Mouse (Mus musculus): ENCODE results near the gene Lrguk. TPM values are rescaled to one million over a fixed set of nuclear protein-coding genes. Genes with fewer than 3 reads are reported as not detected.

Lrguk gene
- total RNA-seq, 2 experiments from 2014 or later = 2.6 to 4.4 TPM

DNA sequence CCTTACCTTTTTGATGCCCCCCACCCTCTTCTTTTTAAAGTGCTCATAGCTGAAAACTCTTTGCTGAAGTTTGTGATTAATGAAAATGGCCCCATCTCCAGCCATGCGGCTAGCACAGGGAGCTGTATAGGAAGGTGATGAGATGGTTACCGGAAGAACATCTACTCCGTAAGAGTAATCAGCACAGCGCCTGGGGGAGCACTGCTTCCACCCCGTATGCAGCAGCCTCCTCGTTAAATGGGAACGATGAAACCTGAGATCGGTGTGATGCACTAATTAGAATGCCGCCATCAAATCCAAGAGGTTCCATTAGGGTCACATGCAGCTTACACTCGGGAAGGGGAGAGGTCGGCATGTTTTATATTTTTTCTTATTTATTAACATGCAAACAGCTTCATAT lies 113.7 kb downstream of the Lrguk start:
- no peak for DNase-seq (ENCODE audit: low spot score in 2 of 2)

DNA sequence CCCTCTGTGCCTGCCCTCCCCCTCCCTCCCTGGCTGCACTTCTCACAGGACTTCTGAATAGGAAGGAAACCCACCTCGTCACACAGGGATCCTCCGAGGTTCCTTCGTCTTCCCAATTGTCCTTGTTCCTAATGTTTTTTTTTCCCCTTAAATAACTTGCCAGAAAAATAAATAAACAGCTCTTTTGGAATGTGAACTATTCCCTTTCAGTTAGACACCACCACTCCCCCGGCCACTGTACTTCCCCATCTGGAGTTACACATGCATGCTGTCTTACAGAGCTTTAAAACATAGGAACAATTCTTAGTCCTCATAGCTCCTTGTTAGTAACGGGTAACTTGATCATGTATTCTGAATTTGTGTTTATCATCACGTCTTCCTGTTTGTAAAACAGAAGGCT lies 116.8 kb downstream of the Lrguk start:
- DNase-seq (ENCODE audit: low spot score in 2 of 2) = no peak

DNA sequence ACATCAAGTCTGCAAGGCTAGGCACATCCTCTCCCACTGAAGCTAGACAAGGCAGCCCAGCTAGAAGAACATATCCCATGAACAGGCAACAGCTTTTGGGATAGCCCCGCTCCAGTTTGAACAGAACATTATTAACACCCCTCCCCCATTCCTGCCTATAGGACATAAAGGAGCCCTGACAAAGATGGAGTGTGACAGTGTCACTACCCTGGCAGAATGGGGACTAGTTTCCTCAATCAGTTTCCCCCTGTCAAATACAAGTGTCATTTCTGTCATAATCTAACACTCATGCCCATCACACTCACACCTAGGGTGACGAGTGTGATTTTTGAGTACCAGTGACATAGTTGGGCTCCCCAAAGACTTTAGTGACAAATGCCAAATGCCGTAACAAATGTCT lies 118.8 kb downstream of the Lrguk start:
- no peak for DNase-seq (ENCODE audit: low spot score in 2 of 2)

DNA sequence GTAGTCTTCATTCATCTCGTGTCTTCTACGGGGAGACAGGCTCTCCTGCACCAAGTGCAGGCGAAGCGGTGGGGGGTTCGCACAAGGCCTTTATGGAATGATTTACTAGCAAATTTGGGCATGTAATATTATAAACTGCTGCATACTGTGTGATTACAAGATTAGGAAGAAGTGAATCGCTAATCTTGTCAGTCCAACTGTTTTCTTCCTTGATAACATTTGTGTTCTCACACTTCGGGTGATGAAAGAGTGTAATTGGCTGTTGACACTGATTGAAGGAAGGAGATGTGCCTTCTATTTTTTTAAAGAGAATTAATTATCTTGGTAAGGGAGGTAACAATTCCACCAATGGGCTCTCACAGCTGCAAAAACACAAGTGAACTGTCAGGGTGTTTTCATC lies 119.4 kb downstream of the Lrguk start:
- no peak for DNase-seq (ENCODE audit: low spot score in 2 of 2)

DNA sequence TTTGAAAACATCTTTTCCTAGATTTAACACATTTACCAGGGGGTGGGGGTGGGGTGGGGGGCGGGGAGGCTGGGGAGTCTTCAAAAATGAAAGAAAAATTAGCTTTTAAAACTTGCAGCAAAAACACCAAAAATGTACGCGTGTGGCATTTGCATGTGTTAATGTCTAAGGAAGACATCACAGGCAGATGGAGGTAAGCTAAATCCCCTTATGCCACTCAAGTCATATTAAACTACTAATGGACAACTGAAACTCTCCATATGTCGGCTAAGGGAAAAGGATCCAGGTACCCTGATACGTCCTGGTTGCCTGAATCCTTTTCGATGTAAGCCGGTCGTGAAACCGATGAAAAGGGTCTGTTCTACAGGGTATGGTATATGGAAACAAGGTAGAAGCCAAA lies 119.8 kb downstream of the Lrguk start:
- no peak for DNase-seq (ENCODE audit: low spot score in 2 of 2)

DNA sequence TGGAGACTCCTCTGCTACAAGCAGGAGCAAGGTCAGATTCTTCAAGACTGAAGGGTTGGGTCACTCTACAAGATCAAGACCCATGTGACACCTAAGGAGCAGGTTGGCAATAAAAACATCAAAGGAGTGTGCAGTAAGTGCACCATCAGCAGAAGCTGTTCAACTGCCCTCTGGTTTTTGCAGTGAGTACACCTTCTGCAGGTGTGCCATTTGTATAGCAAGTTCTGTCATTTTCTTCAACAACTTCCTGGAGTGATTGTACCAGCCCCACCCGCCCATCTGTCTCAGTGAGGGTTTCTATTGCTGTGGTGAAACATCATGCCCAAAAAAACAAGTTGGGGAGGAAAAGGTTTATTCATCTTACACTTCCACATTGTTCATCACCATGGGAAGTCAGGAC lies 120.6 kb downstream of the Lrguk start:
- no peak for DNase-seq (ENCODE audit: low spot score in 2 of 2)

DNA sequence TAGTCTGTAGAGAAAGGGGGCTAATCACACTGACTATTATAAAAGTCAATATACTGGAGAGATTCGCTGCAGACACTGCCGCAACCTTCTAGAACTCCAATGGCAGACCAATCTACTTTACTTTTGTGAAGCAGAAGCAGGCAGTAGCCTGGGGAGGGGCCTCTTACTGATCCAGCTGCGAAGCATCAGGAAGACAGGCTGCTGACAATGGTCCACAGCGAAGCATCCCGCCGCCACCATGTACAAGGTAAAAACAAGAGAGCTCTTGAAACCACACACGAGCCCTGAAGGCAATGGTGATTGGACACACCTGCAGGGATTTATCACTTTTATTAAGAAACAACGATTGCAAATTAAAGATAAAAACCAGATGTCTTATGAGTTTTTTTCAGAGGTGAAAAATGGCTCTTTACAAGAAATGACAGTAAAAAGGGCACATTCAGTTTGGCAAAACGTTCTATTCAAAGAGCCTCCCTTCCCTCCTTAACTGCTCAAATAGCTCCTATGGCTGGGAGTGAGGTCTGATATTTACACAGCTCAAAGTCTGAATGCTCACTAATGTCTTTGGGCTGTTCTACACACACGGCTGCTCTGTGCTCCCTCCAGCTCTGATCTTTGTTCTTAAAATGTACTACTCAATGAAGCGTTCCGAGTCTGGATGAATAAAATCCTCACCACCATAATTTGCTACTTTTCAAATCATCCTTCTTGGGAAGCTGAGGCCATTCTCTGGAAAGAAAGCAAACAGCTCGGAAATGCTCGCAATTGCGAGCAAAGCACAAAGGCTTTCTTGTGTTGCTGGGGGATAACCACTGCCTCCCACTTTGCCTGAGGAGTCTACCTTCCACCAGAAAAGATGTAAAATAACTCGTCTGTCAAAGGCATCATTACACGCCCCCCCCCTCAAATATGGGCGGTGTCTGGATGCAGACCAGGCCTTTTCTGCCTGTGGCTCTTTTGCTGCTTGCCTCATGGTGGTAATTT lies 124.1 kb downstream of the Lrguk start:
- DNase-seq (ENCODE audit: low spot score in 2 of 2) = no peak

DNA sequence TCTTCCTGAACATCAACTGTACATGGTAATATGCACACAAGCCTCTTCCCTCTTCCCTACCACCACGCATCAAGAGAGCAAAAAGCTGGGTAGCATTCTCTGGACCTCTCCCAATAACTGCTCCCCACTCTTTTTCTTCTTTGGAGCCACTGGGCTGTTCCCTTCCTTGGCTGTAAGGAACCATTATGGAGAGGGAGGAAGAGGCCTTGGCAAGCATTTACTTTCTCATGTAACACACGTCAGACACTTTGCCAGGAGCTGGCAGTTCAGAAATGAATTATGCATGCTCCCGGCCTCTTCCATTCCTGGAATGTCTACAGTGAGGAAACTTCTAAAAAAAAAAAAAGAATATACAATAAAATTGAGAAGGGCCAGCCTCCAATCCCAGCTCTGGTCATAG lies 125.0 kb downstream of the Lrguk start:
- peak; percentile 12 to 41 for DNase-seq (ENCODE audit: low spot score in 2 of 2)

DNA sequence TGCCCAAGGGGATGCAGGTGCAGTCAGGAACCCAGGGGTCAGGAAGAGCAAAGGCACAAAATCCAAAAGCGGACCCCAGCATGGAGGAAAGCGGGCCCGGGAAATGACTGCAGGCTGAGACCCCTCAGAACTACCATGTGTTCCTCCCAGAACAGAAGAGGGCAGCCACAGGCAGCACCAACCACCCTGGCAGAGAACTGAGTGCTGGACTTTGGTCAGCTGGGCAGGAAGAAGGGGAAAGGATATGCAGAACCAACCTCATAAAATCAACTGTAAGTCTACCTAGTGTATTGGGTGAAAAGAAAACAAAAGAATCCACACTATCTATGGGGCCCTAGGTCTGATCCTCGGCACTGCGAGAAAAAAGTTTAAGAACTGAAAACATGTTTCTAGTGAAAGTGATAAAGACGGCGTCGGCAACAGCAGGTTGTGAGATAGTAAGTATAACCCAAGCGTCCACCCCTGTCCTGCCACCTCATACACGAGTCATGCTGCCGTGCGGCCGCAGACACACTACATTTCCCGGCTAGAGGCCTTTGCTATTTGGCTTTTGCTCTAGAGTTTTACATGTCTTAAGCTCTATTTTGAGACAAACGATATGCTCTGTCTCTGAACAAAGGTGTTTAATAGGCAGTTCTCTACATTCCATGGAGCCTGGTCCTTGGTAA lies 126.0 kb downstream of the Lrguk start:
- no peak for DNase-seq (ENCODE audit: low spot score in 2 of 2)

DNA sequence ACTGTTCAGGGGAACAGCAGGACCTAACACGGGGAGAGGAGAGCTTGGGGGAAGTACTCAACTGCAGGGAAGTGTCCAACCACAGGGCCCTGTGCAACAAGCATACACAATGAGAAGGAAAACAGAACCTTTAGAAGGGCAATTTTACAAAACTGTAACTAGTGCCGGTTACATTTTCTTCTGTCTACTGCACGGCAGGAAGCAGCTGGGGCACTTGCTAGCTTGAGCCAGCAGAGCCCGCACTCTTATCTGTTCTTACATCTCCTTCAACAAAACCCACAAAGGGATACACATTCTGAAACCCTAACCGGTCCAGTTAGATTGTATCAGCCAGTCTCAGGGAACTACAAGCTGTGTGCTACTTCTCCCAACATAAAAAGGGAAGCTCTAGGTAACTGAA lies 126.8 kb downstream of the Lrguk start:
- no peak for DNase-seq (ENCODE audit: low spot score in 2 of 2)

DNA sequence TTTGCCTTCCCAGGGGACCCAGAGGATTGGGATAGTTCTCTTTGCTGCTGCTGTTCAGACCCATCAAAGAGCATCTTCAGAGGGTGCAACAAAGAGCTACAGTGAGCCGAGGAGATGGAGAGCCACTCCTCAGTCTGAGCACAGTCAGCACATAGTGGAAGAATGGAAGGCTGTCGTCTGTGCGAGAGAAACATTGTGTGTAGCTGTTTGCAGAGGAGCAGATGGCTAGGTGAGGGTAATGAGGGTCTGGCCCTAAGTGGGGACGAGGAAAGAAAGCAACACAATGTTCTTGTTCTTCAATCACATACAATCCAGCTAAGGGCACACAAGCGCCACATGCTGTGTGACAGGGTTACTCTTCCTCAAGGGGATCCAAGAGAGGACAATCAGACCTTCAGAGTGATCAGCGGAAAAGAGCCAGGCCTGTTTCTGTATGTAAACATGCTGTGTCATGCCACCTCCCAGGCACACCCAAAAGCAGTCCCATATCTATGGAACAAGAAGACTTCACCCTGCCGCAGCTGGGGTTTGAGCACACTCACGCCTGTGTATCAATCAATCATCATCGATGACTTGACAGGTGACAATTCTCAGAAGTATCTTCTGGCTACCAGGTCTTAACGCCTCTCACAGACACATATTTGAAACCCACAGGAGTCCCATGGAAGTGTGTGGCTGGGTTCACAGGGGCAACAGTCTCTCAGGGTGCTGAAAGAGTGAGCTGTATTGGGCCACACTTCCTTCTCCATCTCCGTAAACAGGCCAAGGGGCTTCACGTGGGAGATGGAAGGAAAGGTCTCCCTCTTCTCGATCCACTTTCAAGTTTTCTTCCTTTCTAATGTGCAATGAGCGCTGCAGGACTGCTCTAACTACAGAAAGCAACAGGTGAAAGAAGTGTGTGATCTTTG lies 127.8 kb downstream of the Lrguk start:
- DNase-seq (ENCODE audit: low spot score in 2 of 2) = no peak

DNA sequence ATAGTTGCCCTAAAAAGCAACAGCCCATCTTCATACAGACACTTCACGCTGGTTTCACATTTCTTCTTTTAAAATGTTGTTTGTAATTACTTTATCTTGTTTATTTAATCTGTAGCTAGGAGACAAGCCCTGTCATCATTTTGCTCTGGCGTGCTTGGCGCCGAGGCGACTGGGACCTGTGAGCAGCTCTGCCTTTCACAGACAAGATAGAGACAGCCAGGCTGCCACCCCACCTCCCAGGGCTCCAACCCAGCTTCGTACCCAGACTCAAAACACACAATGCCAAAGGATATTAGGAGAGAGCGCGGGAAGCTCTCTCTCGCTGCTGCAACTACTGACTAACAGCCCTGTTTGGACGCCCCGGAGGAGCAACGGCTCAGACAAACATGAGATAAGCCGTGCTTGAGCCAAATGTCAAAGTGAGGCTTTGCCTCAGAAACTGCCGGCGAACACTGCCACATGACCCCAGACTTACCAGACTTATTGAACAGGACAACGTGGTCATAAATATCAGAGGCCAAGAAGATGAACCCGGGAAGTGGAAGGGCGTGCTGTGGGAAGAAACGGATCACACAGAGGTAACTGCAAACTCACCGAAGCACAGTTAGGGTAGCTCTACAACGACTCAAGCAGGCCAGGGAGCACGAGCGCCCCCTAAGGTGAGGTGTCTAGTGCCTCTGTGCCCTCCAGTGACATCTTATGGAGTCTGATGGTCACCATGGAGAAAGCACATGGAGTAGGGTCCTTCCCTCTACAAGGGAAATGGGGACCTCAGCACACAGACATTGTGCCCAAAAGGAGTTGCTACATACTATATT lies 131.0 kb downstream of the Lrguk start:
- no peak for DNase-seq (ENCODE audit: low spot score in 2 of 2)

DNA sequence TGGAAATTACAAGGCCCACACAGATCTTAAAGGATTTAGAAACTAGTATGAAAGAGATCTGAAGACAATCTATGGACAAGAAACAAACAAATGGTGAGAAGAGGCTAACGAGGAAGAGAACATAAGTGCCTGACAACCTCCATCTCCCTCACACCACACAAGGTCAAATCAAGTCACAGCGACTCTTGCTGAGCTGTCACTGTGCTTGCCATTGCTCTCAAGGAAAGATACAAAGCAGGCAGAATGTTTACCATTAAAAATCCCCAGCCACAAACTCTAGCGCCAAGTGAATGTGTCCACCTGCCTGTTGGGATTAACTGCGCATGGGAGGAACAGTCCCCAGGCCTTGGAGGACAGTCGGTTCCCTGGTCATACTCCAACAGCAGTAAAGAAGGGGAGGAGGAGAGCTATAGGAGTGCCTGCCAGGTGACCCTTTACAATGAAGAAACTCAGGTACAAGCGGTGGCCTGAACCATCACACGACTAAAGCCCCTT lies 131.6 kb downstream of the Lrguk start:
- DNase-seq (ENCODE audit: low spot score in 2 of 2) = no peak

DNA sequence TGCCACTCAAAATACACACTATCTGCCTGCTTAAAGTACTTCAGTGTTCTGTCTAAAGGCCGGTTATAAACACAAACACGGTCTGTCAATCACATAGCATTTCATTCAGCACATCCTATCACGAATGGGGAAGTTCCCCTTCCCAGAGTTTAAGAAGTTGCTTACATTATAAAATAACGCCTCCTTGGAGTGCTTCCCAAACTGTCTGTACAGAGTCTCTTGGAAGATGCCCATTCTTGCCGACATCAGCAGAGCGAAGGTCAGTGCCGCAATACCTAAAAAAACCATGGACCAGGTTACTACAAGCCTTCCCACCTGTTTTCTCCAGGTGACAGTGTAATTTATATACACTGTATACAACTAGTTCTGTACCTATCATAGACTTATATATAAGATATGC lies 132.3 kb downstream of the Lrguk start:
- no peak for DNase-seq (ENCODE audit: low spot score in 2 of 2)

DNA sequence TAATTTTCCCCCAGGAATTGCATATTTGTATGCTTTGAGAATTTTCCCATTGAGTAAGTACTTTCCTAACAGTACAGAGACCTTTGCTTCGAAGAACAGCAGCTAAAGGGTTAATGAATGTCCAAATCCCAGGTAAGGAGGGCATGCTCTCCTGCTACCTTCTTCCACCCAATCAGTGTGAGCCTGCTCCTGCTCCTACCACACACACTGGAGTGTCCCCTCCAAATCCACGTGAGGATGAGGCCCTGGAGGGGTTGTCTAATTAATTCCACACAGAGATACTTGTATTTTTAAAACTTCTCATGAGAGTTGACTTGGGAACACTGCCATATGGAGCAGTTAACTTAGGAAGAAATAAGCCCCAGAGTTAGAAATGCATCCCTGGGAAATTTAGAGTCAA lies 133.4 kb downstream of the Lrguk start:
- no peak for DNase-seq (ENCODE audit: low spot score in 2 of 2)

DNA sequence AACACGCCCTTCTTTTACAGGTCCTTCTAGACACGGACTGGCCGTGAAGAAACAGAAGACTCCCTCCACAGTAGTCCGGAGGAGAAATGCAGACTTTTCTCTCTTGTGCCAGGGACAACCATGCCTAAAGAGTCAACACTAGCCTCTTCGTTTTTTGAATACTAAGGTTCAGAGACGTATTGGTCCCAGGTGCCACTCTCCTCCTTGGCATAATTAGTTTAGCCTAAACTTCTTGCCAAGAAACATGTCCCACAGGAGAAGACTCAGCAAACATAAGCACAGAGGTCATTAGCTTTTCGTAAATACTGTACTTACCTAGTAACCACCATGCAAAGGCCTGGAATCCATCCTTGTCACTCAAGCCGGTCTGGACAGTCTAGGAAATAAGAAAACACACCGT lies 133.8 kb downstream of the Lrguk start:
- DNase-seq (ENCODE audit: low spot score in 2 of 2) = no peak

DNA sequence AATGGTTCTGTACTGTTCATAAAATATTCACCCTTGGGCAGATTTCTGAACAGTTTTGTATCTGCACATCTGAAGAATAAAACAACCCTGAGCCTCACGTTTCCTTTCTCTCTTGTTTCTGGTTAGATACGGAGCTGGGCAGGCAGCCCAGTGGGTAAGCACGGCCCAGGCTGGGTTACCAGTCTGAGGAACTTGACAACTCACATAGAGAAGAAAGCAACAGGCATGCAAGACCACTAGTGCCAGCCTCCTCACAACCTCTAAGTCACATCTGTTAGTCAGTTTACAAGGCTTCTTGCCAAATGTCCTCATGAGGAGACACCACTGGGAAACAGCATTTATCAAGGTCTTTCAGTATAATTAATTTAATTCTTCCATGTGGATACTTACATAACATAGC lies 139.6 kb downstream of the Lrguk start:
- no peak for DNase-seq (ENCODE audit: low spot score in 2 of 2)

DNA sequence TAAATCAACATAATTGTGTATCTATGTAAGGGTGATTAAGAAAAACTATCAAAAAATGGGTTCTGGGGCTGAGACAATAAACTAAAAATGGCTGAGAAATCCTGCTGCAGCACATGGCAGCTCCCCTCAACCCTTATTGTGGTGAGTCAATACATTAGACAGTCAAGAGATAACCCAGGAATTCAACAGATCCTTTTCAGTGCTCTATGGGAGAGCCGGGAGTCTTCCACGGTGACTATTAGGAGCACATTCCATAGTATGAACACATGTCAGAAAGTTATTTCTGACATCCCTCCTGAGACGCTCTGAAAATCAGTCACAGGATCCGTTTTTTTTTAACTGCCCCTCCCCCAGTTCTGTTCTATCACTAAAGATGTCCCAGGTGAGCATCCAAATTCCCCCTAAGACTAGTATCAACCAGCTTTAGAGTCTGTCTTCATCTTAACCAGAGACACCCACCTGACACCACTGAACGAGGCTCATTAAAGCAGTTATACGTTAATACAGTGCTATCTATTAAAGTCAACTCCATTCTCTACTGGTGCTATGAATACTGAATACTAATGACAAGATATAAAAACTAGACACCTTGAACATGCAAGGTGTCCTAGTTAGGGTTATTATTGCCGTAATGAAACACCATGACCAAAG lies 141.7 kb downstream of the Lrguk start:
- DNase-seq (ENCODE audit: low spot score in 2 of 2) = no peak

DNA sequence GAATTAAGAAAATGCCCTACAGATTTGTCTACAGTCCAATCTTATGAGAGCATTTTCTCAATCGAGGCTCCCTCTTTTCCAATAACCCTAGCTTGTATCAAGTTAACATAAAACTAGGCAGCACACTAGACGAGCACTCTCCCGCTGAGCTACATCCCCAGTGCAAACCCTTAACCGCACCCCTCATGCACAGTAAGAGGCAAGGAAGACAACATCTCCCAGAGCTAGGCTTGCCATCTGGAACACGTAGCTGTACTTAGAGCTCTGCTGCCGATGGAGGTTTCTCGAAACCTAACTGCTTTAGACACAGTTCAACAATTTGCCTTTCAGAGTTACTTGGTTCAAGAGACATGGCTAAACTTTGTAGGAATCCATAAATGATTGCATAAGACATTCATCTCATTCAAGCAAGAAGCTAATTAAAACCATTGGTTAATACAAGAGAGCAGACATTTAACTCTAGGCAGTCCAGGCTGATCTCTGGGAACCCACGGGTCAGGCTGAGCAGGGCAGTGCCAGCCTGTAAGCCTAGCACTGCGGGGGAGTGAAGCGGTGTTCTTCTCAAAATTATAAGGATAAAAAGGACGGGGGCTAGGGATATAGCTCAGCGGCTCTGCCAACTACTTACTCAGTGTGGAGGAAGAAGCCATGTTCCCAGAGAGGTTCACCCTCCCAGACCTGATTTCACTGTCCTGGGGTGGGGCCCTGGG lies 142.7 kb downstream of the Lrguk start:
- no peak for DNase-seq (ENCODE audit: low spot score in 2 of 2)
